Mouse (Mus musculus): Measurements from ENCODE around the gene Olfr64. TPM values are rescaled to one million over a fixed set of nuclear protein-coding genes. Genes with fewer than 3 reads are reported as not detected.

The Olfr64 gene
- not detected for polyA plus RNA-seq (2014; fragmentation: Illumina TruSeq; extraction: RNeasy Lipid Tissue Mini Kit (QIAGEN cat#74804); ENCODE audit: low read depth, low replicate concordance)

GRCm38 (mm10) chr7:103894385-103894784 lies at the start of gene Olfr64:
Gene Olfr64, minus strand, starts transcription at chr7:103894485.

GRCm38 (mm10) chr7:103934264-103934663 lies 40.0 kb upstream of the Olfr64 start, which contains the start of gene Olfr632:
Gene Olfr632, plus strand, starts transcription at chr7:103934347.

GRCm38 (mm10) chr7:103928525-103928924 lies 34.2 kb upstream of the Olfr64 start, which contains the start of gene Olfr631:
Gene Olfr631, plus strand, starts transcription at chr7:103928825.

GRCm38 (mm10) chr7:103903187-103903586 lies 8.9 kb upstream of the Olfr64 start, which contains the start of gene Olfr65:
Gene Olfr65, plus strand, starts transcription at chr7:103903487.

GRCm38 (mm10) chr7:103886152-103886551 lies 8.1 kb downstream of the Olfr64 start, which contains the start of gene Olfr66:
Gene Olfr66, minus strand, starts transcription at chr7:103886252.

GRCm38 (mm10) chr7:103853090-103853489 lies 41.2 kb downstream of the Olfr64 start, which contains the start of gene Hbb-y:
Gene Hbb-y, minus strand, starts transcription at chr7:103853216.

GRCm38 (mm10) chr7:103843034-103843433 lies 51.3 kb downstream of the Olfr64 start, which contains the start of gene Hbb-bh1:
Gene Hbb-bh1, minus strand, starts transcription at chr7:103843164.

GRCm38 (mm10) chr7:103840268-103840667 lies 54.0 kb downstream of the Olfr64 start, which contains the start of gene Hbb-bh2:
Gene Hbb-bh2, minus strand, starts transcription at chr7:103840520.

Other genes with a start within 250 kb of the Olfr64 start
- not detected for gene Olfr623, start 230.8 kb downstream of the Olfr64 start, polyA plus RNA-seq (2014; fragmentation: Illumina TruSeq; extraction: RNeasy Lipid Tissue Mini Kit (QIAGEN cat#74804); ENCODE audit: low read depth, low replicate concordance)
- 0.11 TPM for gene Olfr624, start 223.3 kb downstream of the Olfr64 start, polyA plus RNA-seq (2014; fragmentation: Illumina TruSeq; extraction: RNeasy Lipid Tissue Mini Kit (QIAGEN cat#74804); ENCODE audit: low read depth, low replicate concordance)
- gene Olfr625-ps1, start 211.8 kb downstream of the Olfr64 start, polyA plus RNA-seq (2014; fragmentation: Illumina TruSeq; extraction: RNeasy Lipid Tissue Mini Kit (QIAGEN cat#74804); ENCODE audit: low read depth, low replicate concordance) = not detected
- not detected for gene Olfr243, start 179.8 kb downstream of the Olfr64 start, polyA plus RNA-seq (2014; fragmentation: Illumina TruSeq; extraction: RNeasy Lipid Tissue Mini Kit (QIAGEN cat#74804); ENCODE audit: low read depth, low replicate concordance)
- gene Olfr628, start 164.1 kb downstream of the Olfr64 start, polyA plus RNA-seq (2014; fragmentation: Illumina TruSeq; extraction: RNeasy Lipid Tissue Mini Kit (QIAGEN cat#74804); ENCODE audit: low read depth, low replicate concordance) = not detected
- gene Olfr629, start 149.5 kb downstream of the Olfr64 start, polyA plus RNA-seq (2014; fragmentation: Illumina TruSeq; extraction: RNeasy Lipid Tissue Mini Kit (QIAGEN cat#74804); ENCODE audit: low read depth, low replicate concordance) = not detected
- not detected for gene Olfr630, start 137.2 kb downstream of the Olfr64 start, polyA plus RNA-seq (2014; fragmentation: Illumina TruSeq; extraction: RNeasy Lipid Tissue Mini Kit (QIAGEN cat#74804); ENCODE audit: low read depth, low replicate concordance)
- gene Olfr69, start 122.9 kb downstream of the Olfr64 start, polyA plus RNA-seq (2014; fragmentation: Illumina TruSeq; extraction: RNeasy Lipid Tissue Mini Kit (QIAGEN cat#74804); ENCODE audit: low read depth, low replicate concordance) = not detected
- not detected for gene Olfr68, start 114.8 kb downstream of the Olfr64 start, polyA plus RNA-seq (2014; fragmentation: Illumina TruSeq; extraction: RNeasy Lipid Tissue Mini Kit (QIAGEN cat#74804); ENCODE audit: low read depth, low replicate concordance)
- not detected for gene Olfr67, start 102.7 kb downstream of the Olfr64 start, polyA plus RNA-seq (2014; fragmentation: Illumina TruSeq; extraction: RNeasy Lipid Tissue Mini Kit (QIAGEN cat#74804); ENCODE audit: low read depth, low replicate concordance)
- gene Hbb-bt, start 80.5 kb downstream of the Olfr64 start, polyA plus RNA-seq (2014; fragmentation: Illumina TruSeq; extraction: RNeasy Lipid Tissue Mini Kit (QIAGEN cat#74804); ENCODE audit: low read depth, low replicate concordance) = 353 TPM
- gene Hbb-bs, start 66.4 kb downstream of the Olfr64 start, polyA plus RNA-seq (2014; fragmentation: Illumina TruSeq; extraction: RNeasy Lipid Tissue Mini Kit (QIAGEN cat#74804); ENCODE audit: low read depth, low replicate concordance) = 2,394 TPM
- not detected for gene Hbb-bh2, start 54.0 kb downstream of the Olfr64 start, polyA plus RNA-seq (2014; fragmentation: Illumina TruSeq; extraction: RNeasy Lipid Tissue Mini Kit (QIAGEN cat#74804); ENCODE audit: low read depth, low replicate concordance)
- gene Hbb-bh1, start 51.3 kb downstream of the Olfr64 start, polyA plus RNA-seq (2014; fragmentation: Illumina TruSeq; extraction: RNeasy Lipid Tissue Mini Kit (QIAGEN cat#74804); ENCODE audit: low read depth, low replicate concordance) = not detected
- gene Hbb-y, start 41.3 kb downstream of the Olfr64 start, polyA plus RNA-seq (2014; fragmentation: Illumina TruSeq; extraction: RNeasy Lipid Tissue Mini Kit (QIAGEN cat#74804); ENCODE audit: low read depth, low replicate concordance) = not detected
- gene Olfr66, start 8.2 kb downstream of the Olfr64 start, polyA plus RNA-seq (2014; fragmentation: Illumina TruSeq; extraction: RNeasy Lipid Tissue Mini Kit (QIAGEN cat#74804); ENCODE audit: low read depth, low replicate concordance) = not detected
- gene Olfr65, start 9.0 kb upstream of the Olfr64 start, polyA plus RNA-seq (2014; fragmentation: Illumina TruSeq; extraction: RNeasy Lipid Tissue Mini Kit (QIAGEN cat#74804); ENCODE audit: low read depth, low replicate concordance) = not detected
- gene Olfr631, start 34.3 kb upstream of the Olfr64 start, polyA plus RNA-seq (2014; fragmentation: Illumina TruSeq; extraction: RNeasy Lipid Tissue Mini Kit (QIAGEN cat#74804); ENCODE audit: low read depth, low replicate concordance) = not detected
- gene Olfr632, start 39.9 kb upstream of the Olfr64 start, polyA plus RNA-seq (2014; fragmentation: Illumina TruSeq; extraction: RNeasy Lipid Tissue Mini Kit (QIAGEN cat#74804); ENCODE audit: low read depth, low replicate concordance) = not detected
- not detected for gene Olfr633, start 50.0 kb upstream of the Olfr64 start, polyA plus RNA-seq (2014; fragmentation: Illumina TruSeq; extraction: RNeasy Lipid Tissue Mini Kit (QIAGEN cat#74804); ENCODE audit: low read depth, low replicate concordance)
- not detected for gene Olfr635, start 76.7 kb upstream of the Olfr64 start, polyA plus RNA-seq (2014; fragmentation: Illumina TruSeq; extraction: RNeasy Lipid Tissue Mini Kit (QIAGEN cat#74804); ENCODE audit: low read depth, low replicate concordance)
- not detected for gene Olfr638, start 104.3 kb upstream of the Olfr64 start, polyA plus RNA-seq (2014; fragmentation: Illumina TruSeq; extraction: RNeasy Lipid Tissue Mini Kit (QIAGEN cat#74804); ENCODE audit: low read depth, low replicate concordance)
- gene Olfr639, start 122.8 kb upstream of the Olfr64 start, polyA plus RNA-seq (2014; fragmentation: Illumina TruSeq; extraction: RNeasy Lipid Tissue Mini Kit (QIAGEN cat#74804); ENCODE audit: low read depth, low replicate concordance) = not detected
- not detected for gene Olfr640, start 131.1 kb upstream of the Olfr64 start, polyA plus RNA-seq (2014; fragmentation: Illumina TruSeq; extraction: RNeasy Lipid Tissue Mini Kit (QIAGEN cat#74804); ENCODE audit: low read depth, low replicate concordance)
- not detected for gene Olfr641, start 141.0 kb upstream of the Olfr64 start, polyA plus RNA-seq (2014; fragmentation: Illumina TruSeq; extraction: RNeasy Lipid Tissue Mini Kit (QIAGEN cat#74804); ENCODE audit: low read depth, low replicate concordance)
- not detected for gene Olfr642, start 158.2 kb upstream of the Olfr64 start, polyA plus RNA-seq (2014; fragmentation: Illumina TruSeq; extraction: RNeasy Lipid Tissue Mini Kit (QIAGEN cat#74804); ENCODE audit: low read depth, low replicate concordance)
- not detected for gene 4930516K23Rik, start 167.0 kb upstream of the Olfr64 start, polyA plus RNA-seq (2014; fragmentation: Illumina TruSeq; extraction: RNeasy Lipid Tissue Mini Kit (QIAGEN cat#74804); ENCODE audit: low read depth, low replicate concordance)
- gene Olfr644, start 177.4 kb upstream of the Olfr64 start, polyA plus RNA-seq (2014; fragmentation: Illumina TruSeq; extraction: RNeasy Lipid Tissue Mini Kit (QIAGEN cat#74804); ENCODE audit: low read depth, low replicate concordance) = not detected
- not detected for gene Olfr645, start 191.0 kb upstream of the Olfr64 start, polyA plus RNA-seq (2014; fragmentation: Illumina TruSeq; extraction: RNeasy Lipid Tissue Mini Kit (QIAGEN cat#74804); ENCODE audit: low read depth, low replicate concordance)
- not detected for gene Olfr646, start 210.4 kb upstream of the Olfr64 start, polyA plus RNA-seq (2014; fragmentation: Illumina TruSeq; extraction: RNeasy Lipid Tissue Mini Kit (QIAGEN cat#74804); ENCODE audit: low read depth, low replicate concordance)
- 0.88 TPM for gene Ubqln5, start 235.3 kb upstream of the Olfr64 start, polyA plus RNA-seq (2014; fragmentation: Illumina TruSeq; extraction: RNeasy Lipid Tissue Mini Kit (QIAGEN cat#74804); ENCODE audit: low read depth, low replicate concordance)
- not detected for gene Olfr643, start 242.9 kb upstream of the Olfr64 start, polyA plus RNA-seq (2014; fragmentation: Illumina TruSeq; extraction: RNeasy Lipid Tissue Mini Kit (QIAGEN cat#74804); ENCODE audit: low read depth, low replicate concordance)
- gene Ubqln3, start 248.8 kb upstream of the Olfr64 start, polyA plus RNA-seq (2014; fragmentation: Illumina TruSeq; extraction: RNeasy Lipid Tissue Mini Kit (QIAGEN cat#74804); ENCODE audit: low read depth, low replicate concordance) = 7.9 TPM